Mouse (Mus musculus) heart, postnatal 0 days (tissue): ENCODE results near the gene Dbil5.

Experiments
- CTCF ChIP-seq: IDR thresholded peaks from 2 replicates; pipeline ENCODE4 v1.5.1; 2016; ENCODE audit warnings: antibody characterized with exemption, control low read depth, low read depth
- EP300 ChIP-seq: IDR thresholded peaks from 2 replicates; pipeline ENCODE4 v1.6.1; 2016; ENCODE audit warnings: antibody characterized with exemption, low read depth

- no peak for TF ChIP-seq CTCF
- TF ChIP-seq EP300, result no peak
These were observed 37.8 kb upstream of the Dbil5 start, which contains the start of the genes Vps53 and Fam57a for GRCm38 (mm10) chr11:76179495-76180145.
